25 mouse cellular contexts compared by ENCODE assay signal in the genomic region with DNA sequence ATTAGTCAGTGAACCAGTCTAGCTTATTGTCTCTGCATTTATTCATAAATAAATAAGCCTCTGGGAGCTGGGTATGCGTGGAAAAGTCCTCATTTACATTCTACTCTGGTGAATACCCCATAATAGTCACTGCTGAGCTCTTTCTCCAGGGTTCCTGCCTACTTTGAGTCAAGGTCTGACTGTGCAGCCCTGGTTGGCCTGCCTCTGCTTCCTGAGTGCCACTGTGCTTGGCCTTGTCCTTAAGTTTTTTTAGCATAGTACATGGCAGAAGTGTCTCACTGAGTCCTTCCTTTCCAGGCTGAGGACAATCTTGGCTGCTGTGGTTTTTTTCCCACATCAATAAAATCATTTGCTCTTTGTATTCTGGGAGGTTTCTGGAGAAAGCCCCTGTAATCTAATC. TPM values are rescaled to one million over a fixed set of nuclear protein-coding genes. Genes with fewer than 3 reads are reported as not detected.
"Had no signal": no experiment of that assay in that cellular context is flagged by ENCODE, and none has a peak within 500 bp of the region (broad histone marks: within the 10 kb centered on the region; RNA-seq: fewer than 3 reads in every experiment).

No protein-coding gene starts in this region.

- H3K4me1 ChIP-seq: heart, embryonic 13.5 days; heart, embryonic 15.5 days; hindbrain, embryonic 10.5 days; hindbrain, embryonic 12.5 days; intestine, embryonic 15.5 days; limb, embryonic 13.5 days; limb, embryonic 15.5 days; liver, embryonic 12.5 days had no signal

- DNase-seq: gastrocnemius, adult 2 months; gastrocnemius, postnatal 10 days; gastrocnemius, postnatal 25 days; heart, adult 2 months; heart, postnatal 14 days; heart, postnatal 4 days; kidney, adult 18-20 months; kidney, adult 8-10 months; kidney, postnatal 10 days; kidney, postnatal 25 days; kidney, postnatal 4 days; left cerebral cortex, postnatal 4 days had no signal

- H3K4me3 ChIP-seq: gastrocnemius, adult 2 months; heart, adult 2 months; heart, embryonic 13.5 days; heart, embryonic 15.5 days; hindbrain, embryonic 10.5 days; hindbrain, embryonic 12.5 days; intestine, embryonic 15.5 days; layer of hippocampus, adult 2 months; limb, embryonic 13.5 days; limb, embryonic 15.5 days; liver, embryonic 12.5 days had no signal

RNA-seq across cellular contexts. Expression of a gene that starts 35.5 kb away (rescaled TPM):
- total RNA-seq: granulocyte monocyte progenitor cell, adult 5-6 weeks; liver, adult 2 months had no signal
- polyA plus RNA-seq: heart, postnatal 0 days; inflammation-experienced regulatory T-cells, adult 6 months; liver, embryonic 12.5 days had no signal
